Mouse (Mus musculus): ENCODE results near the gene Bmx. TPM values are rescaled to one million over a fixed set of nuclear protein-coding genes. Genes with fewer than 3 reads are reported as not detected.

The Bmx gene
- polyA plus RNA-seq (2012; rRNA removed): 0.06 and 0.16 TPM in 2 replicates
- polyA plus RNA-seq (2014; fragmentation: Nextera tagmentation; extraction: Ambion mirVana): 0.19 and 0.24 TPM in 2 replicates

DNA sequence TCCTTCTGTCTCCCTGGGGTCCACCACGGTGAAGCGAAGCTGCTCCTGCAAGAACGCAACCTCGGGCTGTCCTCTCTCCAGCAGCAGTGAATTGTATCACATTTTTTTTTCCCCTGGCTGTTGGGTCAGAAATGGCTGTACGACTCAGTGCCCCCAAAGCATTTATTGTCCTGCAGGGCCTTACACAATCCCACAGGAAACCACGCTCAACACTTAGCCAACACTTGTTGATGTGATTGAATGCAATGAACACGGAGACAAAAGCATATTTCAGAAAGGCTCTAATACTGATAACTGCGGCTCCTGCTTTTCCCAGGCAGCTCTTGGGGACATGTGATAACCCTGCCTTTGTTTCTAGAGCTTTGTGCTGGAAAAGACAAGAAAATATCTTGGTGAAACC, at the start of gene Bmx:
TSS of gene Bmx (minus strand) at position 137 of the 400 bp plus-strand sequence.
- no peak for ATAC-seq (ENCODE audit: insufficient read depth)
- Histone ChIP-seq H3K36me3 (replicated peaks; ENCODE audit: control insufficient read depth, insufficient read depth, low read depth) (no peaks in the 10 kb centered on the region), H3K9me3 (ENCODE audit: control insufficient read depth, low read length) (no peaks in the 10 kb centered on the region), H3K27ac (no peak within 1 kb of the TSS), H3K4me2 (ENCODE audit: low read depth) (no peak within 1 kb of the TSS), H3K9ac (replicated peaks) (no peak within 1 kb of the TSS), H3K4me1 (replicated peaks; ENCODE audit: control insufficient read depth in 2 of 2, insufficient read depth in 2 of 2, low read length in 1 of 2) (no peaks in the 10 kb centered on the region), H3K4me3 (ENCODE audit: insufficient read depth in 1 of 2, low read depth in 2 of 2, low read length in 2 of 2) (no peak within 1 kb of the TSS), H3K27me3 (ENCODE audit: control insufficient read depth, insufficient read depth, low read length) (no peaks in the 10 kb centered on the region)
- 42% methylated on average over 8 of the region's 8 CpGs for WGBS (ENCODE audit: insufficient replicate concordance)
- no peak for DNase-seq (ENCODE audit: low read depth in 3 of 3, low spot score in 3 of 3)
- TF ChIP-seq EP300 (IDR thresholded peaks at IDR 0.05; ENCODE audit: low read depth): no peak
- TF ChIP-seq CTCF (IDR thresholded peaks at IDR 0.05; ENCODE audit: low read depth): no peak

DNA sequence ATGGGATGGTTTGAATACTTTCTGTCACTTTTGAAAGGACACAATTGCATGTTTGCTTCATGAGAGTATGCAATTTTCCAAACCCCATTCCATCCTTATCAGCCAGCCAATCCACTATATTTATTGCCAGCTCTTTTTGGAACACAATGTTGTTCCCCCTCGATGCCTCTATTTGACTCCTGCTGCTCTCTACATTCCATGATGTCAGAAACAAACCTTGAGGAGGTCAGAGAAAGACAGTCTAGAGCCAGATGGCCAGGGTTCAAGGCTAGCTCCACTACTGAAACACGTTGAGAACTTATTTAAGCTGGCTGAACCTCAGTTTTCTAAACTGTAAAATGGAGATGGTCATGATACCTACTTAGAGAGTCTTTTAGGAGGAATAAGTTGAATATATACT, 48.3 kb upstream of the Bmx start:
- Histone ChIP-seq H3K4me1 (replicated peaks; ENCODE audit: control insufficient read depth in 2 of 2, insufficient read depth in 2 of 2, low read length in 1 of 2) (no peaks in the 10 kb centered on the region), H3K27me3 (ENCODE audit: control insufficient read depth, insufficient read depth, low read length) (no peaks in the 10 kb centered on the region), H3K27ac (no peak overlapping the region), H3K9me3 (ENCODE audit: control insufficient read depth, low read length) (no peaks in the 10 kb centered on the region), H3K36me3 (replicated peaks; ENCODE audit: control insufficient read depth, insufficient read depth, low read depth) (no peaks in the 10 kb centered on the region), H3K4me3 (ENCODE audit: insufficient read depth in 1 of 2, low read depth in 2 of 2, low read length in 2 of 2) (no peak overlapping the region), H3K9ac (replicated peaks) (no peak overlapping the region), H3K4me2 (ENCODE audit: low read depth) (no peak overlapping the region)
- 41% methylated on average over 2 of the region's 2 CpGs for WGBS (ENCODE audit: insufficient replicate concordance)
- DNase-seq (ENCODE audit: low read depth in 3 of 3, low spot score in 3 of 3): no peak
- TF ChIP-seq CTCF (IDR thresholded peaks at IDR 0.05; ENCODE audit: low read depth) (no peak), EP300 (IDR thresholded peaks at IDR 0.05; ENCODE audit: low read depth) (no peak)
- no peak for ATAC-seq (ENCODE audit: insufficient read depth)

DNA sequence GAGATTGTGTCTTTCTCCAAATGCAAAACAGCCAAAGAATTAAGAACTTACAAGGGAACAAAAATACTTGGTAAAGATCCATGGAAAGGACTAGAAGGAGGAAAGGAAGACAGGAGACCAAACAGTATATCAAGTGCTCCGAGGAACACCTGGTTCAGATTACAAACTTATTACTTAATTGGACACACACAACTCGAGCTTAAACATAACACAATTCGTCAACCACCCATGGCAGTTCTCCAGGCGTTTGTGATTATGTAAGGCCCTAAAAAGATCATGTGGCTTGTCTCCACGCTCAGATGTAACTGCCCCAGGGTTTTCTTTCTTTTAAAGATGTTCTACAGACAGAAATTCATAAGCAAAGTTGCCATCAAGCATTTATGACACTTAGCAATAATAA, 33.2 kb upstream of the Bmx start:
- Histone ChIP-seq H3K9ac (replicated peaks) (no peak overlapping the region), H3K27ac (no peak overlapping the region), H3K4me3 (ENCODE audit: insufficient read depth in 1 of 2, low read depth in 2 of 2, low read length in 2 of 2) (no peak overlapping the region), H3K4me2 (ENCODE audit: low read depth) (no peak overlapping the region), H3K27me3 (ENCODE audit: control insufficient read depth, insufficient read depth, low read length) (no peaks in the 10 kb centered on the region), H3K9me3 (ENCODE audit: control insufficient read depth, low read length) (no peaks in the 10 kb centered on the region), H3K4me1 (replicated peaks; ENCODE audit: control insufficient read depth in 2 of 2, insufficient read depth in 2 of 2, low read length in 1 of 2) (no peaks in the 10 kb centered on the region), H3K36me3 (replicated peaks; ENCODE audit: control insufficient read depth, insufficient read depth, low read depth) (no peaks in the 10 kb centered on the region)
- DNase-seq (ENCODE audit: low read depth in 3 of 3, low spot score in 3 of 3): no peak
- TF ChIP-seq CTCF (IDR thresholded peaks at IDR 0.05; ENCODE audit: low read depth) (no peak), EP300 (IDR thresholded peaks at IDR 0.05; ENCODE audit: low read depth) (no peak)
- no peak for ATAC-seq (ENCODE audit: insufficient read depth)
- WGBS (ENCODE audit: insufficient replicate concordance): 47% methylated on average over 5 of the region's 5 CpGs

DNA sequence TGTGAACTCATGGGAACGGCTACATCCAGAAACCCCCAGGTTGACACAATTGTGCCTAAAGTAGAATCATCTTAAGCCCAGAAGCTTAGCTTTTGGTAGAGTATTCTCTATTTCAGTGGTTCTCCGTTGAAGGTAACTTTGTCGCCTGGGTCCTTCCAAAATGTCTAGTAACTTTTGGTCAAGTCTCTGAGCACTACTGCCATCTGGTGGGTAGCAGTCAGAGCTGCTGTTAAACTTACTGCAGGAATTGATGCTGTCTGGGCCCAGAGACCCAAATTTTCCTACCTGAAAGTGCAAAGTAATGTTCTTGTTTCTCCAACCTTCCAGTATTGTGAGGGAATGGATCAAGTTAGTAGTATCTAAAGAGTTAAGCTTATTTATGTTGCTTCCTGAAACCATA, 29.1 kb upstream of the Bmx start:
- Histone ChIP-seq H3K27ac (no peak overlapping the region), H3K9me3 (ENCODE audit: control insufficient read depth, low read length) (no peaks in the 10 kb centered on the region), H3K36me3 (replicated peaks; ENCODE audit: control insufficient read depth, insufficient read depth, low read depth) (no peaks in the 10 kb centered on the region), H3K9ac (replicated peaks) (no peak overlapping the region), H3K4me2 (ENCODE audit: low read depth) (no peak overlapping the region), H3K27me3 (ENCODE audit: control insufficient read depth, insufficient read depth, low read length) (no peaks in the 10 kb centered on the region), H3K4me1 (replicated peaks; ENCODE audit: control insufficient read depth in 2 of 2, insufficient read depth in 2 of 2, low read length in 1 of 2) (no peaks in the 10 kb centered on the region), H3K4me3 (ENCODE audit: insufficient read depth in 1 of 2, low read depth in 2 of 2, low read length in 2 of 2) (no peak overlapping the region)
- 34% methylated on average over 3 of the region's 3 CpGs for WGBS (ENCODE audit: insufficient replicate concordance)
- TF ChIP-seq CTCF (IDR thresholded peaks at IDR 0.05; ENCODE audit: low read depth) (peak; percentile 54), EP300 (IDR thresholded peaks at IDR 0.05; ENCODE audit: low read depth) (no peak)
- DNase-seq (ENCODE audit: low read depth in 3 of 3, low spot score in 3 of 3) (no peak), ATAC-seq (ENCODE audit: insufficient read depth) (no peak)

DNA sequence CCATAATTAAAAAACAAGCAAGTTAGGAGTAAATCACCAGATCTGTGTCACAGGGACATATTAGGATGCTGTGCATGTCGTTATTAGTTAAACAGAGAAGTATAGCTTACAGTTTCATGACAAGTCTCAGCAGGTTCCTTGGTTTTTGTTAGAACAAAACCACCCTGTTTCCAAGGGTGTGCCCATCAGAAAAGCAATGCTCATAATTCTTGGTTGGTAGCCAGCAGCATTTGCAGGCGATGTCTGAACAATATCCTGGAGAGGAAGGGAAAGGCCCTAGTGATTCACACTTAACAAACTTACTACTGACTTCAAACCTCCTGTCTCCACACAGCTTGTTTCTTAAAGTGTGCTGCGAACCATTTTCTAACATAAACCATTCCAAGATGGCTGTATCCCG, 25.8 kb upstream of the Bmx start:
- no peak overlapping the region for H3K4me3 ChIP-seq (ENCODE audit: insufficient read depth in 1 of 2, low read depth in 2 of 2, low read length in 2 of 2)
- H3K4me1 ChIP-seq (replicated peaks; ENCODE audit: control insufficient read depth in 2 of 2, insufficient read depth in 2 of 2, low read length in 1 of 2): no peaks in the 10 kb centered on the region
- DNase-seq (ENCODE audit: low read depth in 3 of 3, low spot score in 3 of 3): no peak
- 66% methylated on average over 4 of the region's 4 CpGs for WGBS (ENCODE audit: insufficient replicate concordance)
- no peak overlapping the region for H3K4me2 ChIP-seq (ENCODE audit: low read depth)
- H3K9me3 ChIP-seq (ENCODE audit: control insufficient read depth, low read length): no peaks in the 10 kb centered on the region
- H3K36me3 ChIP-seq (replicated peaks; ENCODE audit: control insufficient read depth, insufficient read depth, low read depth): no peaks in the 10 kb centered on the region
- H3K9ac ChIP-seq (replicated peaks): no peak overlapping the region
- ATAC-seq (ENCODE audit: insufficient read depth): no peak
- TF ChIP-seq CTCF (IDR thresholded peaks at IDR 0.05; ENCODE audit: low read depth): no peak
- no peak for TF ChIP-seq EP300 (IDR thresholded peaks at IDR 0.05; ENCODE audit: low read depth)
- no peaks in the 10 kb centered on the region for H3K27me3 ChIP-seq (ENCODE audit: control insufficient read depth, insufficient read depth, low read length)
- H3K27ac ChIP-seq: no peak overlapping the region
